Mouse (Mus musculus) gastrocnemius, postnatal 10 days (tissue): ENCODE measurements around the gene Gm4858. TPM values are rescaled to one million over a fixed set of nuclear protein-coding genes. Genes with fewer than 3 reads are reported as not detected.
"Not testable (repeated sequence)": the region's sequence is repeated elsewhere in the genome, so short reads cannot be mapped to it uniquely, and the experiment has no call there.

Source experiments
- DNase-seq: peaks from one replicate; pipeline ENCODE4 v3.0.0; 2021; ENCODE audit warnings: mixed read lengths
- long read RNA-seq, 2 experiments: library from polyadenylated mRNA; stranded (forward); transcript quantifications; one replicate each; pipeline ENCODE4 v2.0.0; 2021
- total RNA-seq, 2 experiments: library from RNA; stranded (reverse); gene quantifications; 2 replicates each; pipeline ENCODE4 v1.2.3; 2021

Gene Gm4858
- total RNA-seq, result not detected
- long read RNA-seq, experiment 1, result 0 reads
- long read RNA-seq, experiment 2, result 0 reads

DNA sequence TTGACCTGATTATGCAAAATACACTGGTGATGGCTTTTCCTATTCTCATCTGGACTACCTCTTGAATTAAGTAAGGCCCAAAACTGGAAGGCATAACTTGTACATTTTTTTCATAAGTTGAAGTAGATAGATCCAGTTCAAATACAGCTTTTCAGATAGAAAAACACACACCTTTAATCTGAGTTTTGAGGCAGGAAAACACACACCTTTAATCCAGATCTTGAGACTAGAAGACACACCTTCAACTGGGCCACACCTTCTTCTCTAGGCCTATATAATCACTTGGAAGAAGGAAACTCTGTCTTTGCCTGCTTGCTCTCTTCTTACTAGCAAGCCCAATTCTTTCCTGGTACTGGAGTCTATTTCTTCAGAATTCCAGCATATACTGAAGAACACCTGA is at the start of gene Gm4858:
Gene Gm4858, plus strand, starts transcription at position 301 of the 400 bp plus-strand sequence.
- DNase-seq, result not testable (repeated sequence)

DNA sequence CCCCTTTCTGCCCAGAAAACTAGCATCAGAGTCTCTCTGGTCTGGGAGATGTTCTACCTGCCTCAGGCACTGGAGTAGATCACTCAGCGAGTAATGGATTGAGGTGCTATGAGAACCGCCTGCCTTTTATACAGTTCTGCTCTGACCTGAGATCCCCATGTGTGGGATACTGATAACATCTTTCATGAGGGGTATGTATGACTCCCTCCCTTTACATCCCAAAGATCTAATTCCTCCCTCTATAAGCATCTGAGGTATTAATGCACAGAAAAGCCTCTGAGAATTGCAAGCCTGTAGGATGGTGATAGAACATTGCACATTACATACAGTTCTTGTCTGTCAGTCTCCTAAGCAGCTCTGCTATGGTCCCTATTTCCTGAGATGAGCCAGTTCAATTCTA is 49.7 kb upstream of the Gm4858 start, which contains the start of gene Lce1m:
Gene Lce1m, minus strand, starts transcription at position 101 of the 400 bp plus-strand sequence.
- DNase-seq, result no peak

DNA sequence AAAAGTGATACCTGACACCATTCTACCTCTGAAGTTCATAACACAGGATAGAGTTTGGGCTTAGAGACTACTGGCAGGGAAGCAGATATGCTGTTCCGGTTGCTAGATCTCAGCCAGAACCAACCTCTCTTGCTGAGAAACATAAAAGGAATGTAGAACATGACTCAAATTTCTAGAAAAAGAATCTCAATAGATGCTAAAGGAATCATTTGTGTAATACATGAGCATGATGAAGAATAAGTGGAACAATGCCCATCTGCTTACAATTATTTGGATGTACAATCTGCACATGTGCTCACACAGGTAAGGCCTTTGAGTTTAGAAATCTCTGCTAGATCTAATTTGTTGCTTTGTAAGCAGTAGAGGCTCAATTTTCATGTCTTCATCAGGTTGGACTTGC is 47.5 kb upstream of the Gm4858 start:
- no peak for DNase-seq

- no peak for DNase-seq
Measured at GRCm38 (mm10) chr3:93023411-93024184, 45.0 kb upstream of the Gm4858 start.

DNA sequence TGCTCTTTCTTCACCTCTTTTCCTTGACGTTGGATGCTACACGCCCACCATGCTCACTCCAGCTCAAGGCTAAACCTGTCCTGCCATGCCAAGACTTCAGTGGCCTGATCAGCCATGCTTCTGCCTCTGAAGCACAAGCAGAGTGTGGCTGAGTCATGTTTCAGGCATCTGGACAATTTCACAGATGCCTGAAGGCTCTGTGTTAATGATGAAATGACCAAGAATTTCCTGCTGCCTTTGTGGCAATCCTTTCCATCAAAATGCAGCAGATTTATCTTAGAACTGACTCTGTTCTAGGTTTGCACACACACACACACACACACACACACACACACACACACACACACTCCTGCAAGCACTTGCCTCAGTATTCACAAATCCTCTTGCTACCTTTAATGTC is 43.1 kb upstream of the Gm4858 start:
- no peak for DNase-seq

DNA sequence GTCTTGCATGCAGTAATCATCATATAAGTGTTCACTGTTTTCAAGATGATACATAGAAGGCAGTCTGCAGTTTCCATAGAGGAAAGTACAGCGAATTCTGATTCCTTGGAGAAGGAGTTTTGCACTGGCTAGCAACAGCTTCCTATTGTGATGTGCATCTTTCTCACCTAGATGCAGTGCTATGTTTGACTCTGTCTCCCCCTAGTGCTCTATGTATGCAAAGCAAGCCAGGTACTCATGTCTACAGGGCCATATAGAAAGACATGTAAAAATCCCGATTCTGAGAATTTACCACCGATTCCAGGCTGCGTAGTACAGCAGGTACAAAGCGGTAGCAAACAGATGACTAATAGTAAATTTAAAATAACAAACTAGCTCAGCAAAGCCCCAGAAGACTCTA is 37.2 kb upstream of the Gm4858 start:
- DNase-seq, result no peak

DNA sequence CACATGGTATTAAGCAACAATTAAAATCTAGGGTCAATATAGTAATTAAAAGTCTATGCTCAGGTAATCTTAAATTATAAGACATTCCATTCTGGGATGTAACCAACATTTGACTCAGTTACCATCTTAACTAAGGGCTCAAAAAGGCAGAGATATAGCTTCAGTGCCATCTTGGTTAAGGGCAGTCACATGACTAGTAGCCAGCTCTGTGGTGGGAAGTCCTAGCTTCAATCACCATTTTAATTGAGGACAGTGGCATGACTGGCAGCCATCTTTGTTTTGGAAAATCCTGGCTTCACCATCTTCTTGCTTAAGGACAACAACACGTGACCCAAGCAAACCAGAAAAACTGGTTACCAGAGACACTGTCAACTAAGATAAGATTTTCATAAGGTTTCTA is 18.4 kb upstream of the Gm4858 start:
- no peak for DNase-seq

DNA sequence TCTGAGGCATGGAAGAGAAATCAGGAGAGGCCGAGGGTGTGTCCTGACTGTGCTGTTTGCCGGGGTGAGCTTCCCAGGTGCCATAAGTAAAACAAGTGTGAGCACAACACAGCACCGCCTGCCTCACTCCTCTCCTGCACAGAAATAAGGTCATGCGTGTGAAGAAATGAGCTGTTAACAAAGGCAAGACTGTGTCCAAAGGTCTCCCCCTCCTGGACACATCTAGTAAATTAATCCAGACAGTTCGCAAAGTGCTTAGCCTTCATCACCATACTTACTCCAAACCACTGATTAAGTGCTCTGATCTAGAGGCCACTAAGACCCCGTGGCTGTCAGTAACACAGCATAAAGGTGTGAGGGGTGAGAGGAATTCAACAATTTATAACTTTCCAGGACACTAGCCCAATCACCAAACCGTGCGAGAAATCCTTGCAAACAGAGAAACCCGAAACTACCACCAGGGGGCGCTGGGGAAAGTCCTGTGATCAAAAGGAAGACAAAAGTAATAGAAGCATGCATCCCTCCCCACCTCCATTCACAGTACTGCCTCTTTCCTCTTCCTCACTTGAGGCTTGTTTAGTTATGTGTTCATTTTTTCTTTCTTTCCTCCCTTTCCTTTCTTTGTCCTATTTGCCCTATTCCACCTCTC is 15.7 kb upstream of the Gm4858 start:
- peak; percentile 17 for DNase-seq

GRCm38 (mm10) chr3:93086631-93087030 is 18.0 kb downstream of the Gm4858 start:
- DNase-seq, result no peak

DNA sequence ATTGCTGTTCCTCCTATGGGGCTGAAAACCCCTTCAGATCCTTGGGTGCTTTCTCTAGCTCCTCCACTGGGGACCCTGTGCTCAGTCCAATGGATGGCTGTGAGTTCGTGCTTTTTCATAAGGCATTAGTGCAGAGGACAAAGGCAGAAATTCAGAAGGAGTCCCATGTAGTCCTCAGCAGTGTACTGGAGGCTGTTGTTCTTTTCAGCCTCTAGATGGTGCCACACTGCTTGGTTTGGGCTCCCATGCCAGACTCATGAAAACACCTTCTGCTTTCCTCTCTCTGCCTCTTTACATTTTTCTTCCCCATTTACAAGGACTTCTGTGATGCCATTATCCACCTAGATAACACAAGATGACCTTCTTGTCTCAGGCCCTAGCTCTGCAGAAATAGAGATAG is 25.0 kb downstream of the Gm4858 start:
- DNase-seq, result not testable (repeated sequence)

- no peak for DNase-seq
Measured at GRCm38 (mm10) chr3:93096447-93096846, 27.8 kb downstream of the Gm4858 start.

DNA sequence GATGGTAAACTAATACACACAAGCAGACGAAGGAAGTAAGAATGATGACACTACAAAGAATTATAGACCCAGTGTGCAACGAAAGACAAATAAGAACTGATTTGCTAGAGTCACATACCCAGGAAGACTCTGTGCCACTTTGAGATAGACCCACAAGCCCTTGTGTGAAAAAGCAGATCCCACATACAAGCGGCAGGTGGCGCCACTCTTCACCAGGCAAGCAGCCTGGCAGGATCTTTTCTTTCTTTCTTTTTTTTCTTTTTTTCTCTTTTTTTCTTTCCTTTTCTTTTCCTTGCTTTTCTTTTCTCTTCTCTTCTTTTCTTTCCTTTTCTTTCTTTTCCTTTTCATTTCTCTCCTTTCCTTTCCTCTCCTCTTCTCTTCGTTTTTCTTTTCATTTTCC is 43.0 kb downstream of the Gm4858 start:
- DNase-seq, result no peak

GRCm38 (mm10) chr3:93114481-93114880 is 45.9 kb downstream of the Gm4858 start:
- DNase-seq, result no peak

- no peak for DNase-seq
Measured at GRCm38 (mm10) chr3:93119101-93119500, 50.5 kb downstream of the Gm4858 start.

Other genes starting within 250 kb of the Gm4858 start
- gene Kprp, start 241.6 kb upstream of the Gm4858 start, total RNA-seq, result not detected
- gene Lce1l, start 217.5 kb upstream of the Gm4858 start, total RNA-seq, result not detected
- gene 2310050C09Rik, start 198.6 kb upstream of the Gm4858 start, total RNA-seq, result not detected
- gene Lce3a, start 142.6 kb upstream of the Gm4858 start, total RNA-seq, result not detected
- gene Lce3b, start 135.8 kb upstream of the Gm4858 start, total RNA-seq, result not detected
- gene Lce3c, start 124.3 kb upstream of the Gm4858 start, total RNA-seq, result not detected
- not detected for gene Lce3d, start 111.4 kb upstream of the Gm4858 start, total RNA-seq
- gene Lce3e, start 101.8 kb upstream of the Gm4858 start, total RNA-seq, result not detected
- not detected for gene Lce3f, start 76.6 kb upstream of the Gm4858 start, total RNA-seq
- gene Crct1, start 53.1 kb upstream of the Gm4858 start, total RNA-seq, result not detected
- not detected for gene Lce1m, start 49.8 kb upstream of the Gm4858 start, total RNA-seq
- not detected for gene Crnn, start 76.0 kb downstream of the Gm4858 start, total RNA-seq
- gene Flg2, start 128.5 kb downstream of the Gm4858 start, total RNA-seq, result not detected
- gene Flg, start 204.7 kb downstream of the Gm4858 start, total RNA-seq, result not detected